Mouse (Mus musculus) forelimb bud, embryonic 11.5 days (tissue): ENCODE data around the gene Xylt1.

Experiments used
- DNase-seq: peaks from one replicate; pipeline ENCODE4 v3.0.0-alpha.2; 2012; ENCODE audit warnings: low read depth, low spot score

The Xylt1 gene

GRCm38 (mm10) chr7:117480831-117481230, 100.1 kb downstream of the Xylt1 start:
- no peak for DNase-seq

GRCm38 (mm10) chr7:117481404-117481803, 100.6 kb downstream of the Xylt1 start:
- DNase-seq = no peak

- no peak for DNase-seq
Observed at GRCm38 (mm10) chr7:117482701-117483100, 101.9 kb downstream of the Xylt1 start.

GRCm38 (mm10) chr7:117484589-117484988, 103.8 kb downstream of the Xylt1 start:
- no peak for DNase-seq

- no peak for DNase-seq
Observed at GRCm38 (mm10) chr7:117484989-117485536, 104.3 kb downstream of the Xylt1 start.

- DNase-seq = no peak
Observed at GRCm38 (mm10) chr7:117486425-117487172, 105.8 kb downstream of the Xylt1 start.

GRCm38 (mm10) chr7:117487173-117487490, 106.4 kb downstream of the Xylt1 start:
- no peak for DNase-seq

GRCm38 (mm10) chr7:117489973-117490372, 109.2 kb downstream of the Xylt1 start:
- DNase-seq = no peak

- DNase-seq = no peak
Observed at GRCm38 (mm10) chr7:117490500-117491205, 109.9 kb downstream of the Xylt1 start.

- DNase-seq = no peak
Observed at GRCm38 (mm10) chr7:117491495-117491894, 110.7 kb downstream of the Xylt1 start.

GRCm38 (mm10) chr7:117494210-117494609, 113.4 kb downstream of the Xylt1 start:
- peak; percentile 60 for DNase-seq

GRCm38 (mm10) chr7:117494618-117495310, 114.0 kb downstream of the Xylt1 start:
- no peak for DNase-seq

GRCm38 (mm10) chr7:117495751-117496150, 115.0 kb downstream of the Xylt1 start:
- no peak for DNase-seq

- DNase-seq = no peak
Observed at GRCm38 (mm10) chr7:117498173-117498572, 117.4 kb downstream of the Xylt1 start.

GRCm38 (mm10) chr7:117501355-117502181, 120.8 kb downstream of the Xylt1 start:
- no peak for DNase-seq

- no peak for DNase-seq
Observed at GRCm38 (mm10) chr7:117502415-117502814, 121.6 kb downstream of the Xylt1 start.

GRCm38 (mm10) chr7:117503714-117504113, 122.9 kb downstream of the Xylt1 start:
- DNase-seq = no peak

GRCm38 (mm10) chr7:117505791-117506190, 125.0 kb downstream of the Xylt1 start:
- DNase-seq = peak; percentile 48

GRCm38 (mm10) chr7:117507351-117507750, 126.6 kb downstream of the Xylt1 start:
- no peak for DNase-seq

- DNase-seq = no peak
Observed at GRCm38 (mm10) chr7:117508090-117508489, 127.3 kb downstream of the Xylt1 start.

GRCm38 (mm10) chr7:117510113-117510512, 129.3 kb downstream of the Xylt1 start:
- DNase-seq = no peak
